Mouse (Mus musculus) E14TG2a.4 (cell line): ENCODE measurements at regions not wholly inside any gene's neighbourhood (a gene's known extent, or its start where the extent isn't known, plus 50 kb on each side); places are given as distances from the start of the nearest gene placed in this dataset.

Source experiments
- CTCF ChIP-seq: conservative IDR thresholded peaks from 2 replicates; pipeline ENCODE4 v1.5.1; 2014; ENCODE audit warnings: low read length
- NANOG ChIP-seq: IDR thresholded peaks from 2 replicates; pipeline ENCODE4 v1.6.1; 2014; ENCODE audit warnings: borderline replicate concordance, low read length, mixed read lengths

- TF ChIP-seq CTCF = no peak
- no peak for TF ChIP-seq NANOG
These were observed 293.2 kb upstream of the Kirrel3 start for GRCm38 (mm10) chr9:34192542-34192941.
